Mouse (Mus musculus): ENCODE measurements around the gene Shmt1. TPM values are rescaled to one million over a fixed set of nuclear protein-coding genes. Genes with fewer than 3 reads are reported as not detected.

Gene Shmt1
- polyA plus RNA-seq, 1 experiment = 6.5 TPM

- DNase-seq (ENCODE audit: low read depth) = no peak
- TF ChIP-seq POLR2A (IDR thresholded peaks at IDR 0.05; ENCODE audit: borderline replicate concordance, extremely low read depth, insufficient read depth, insufficient read length, poor library complexity, severe bottlenecking) (no peak), CTCF (IDR thresholded peaks at IDR 0.05; ENCODE audit: borderline replicate concordance, extremely low read depth, insufficient read depth, insufficient read length) (no peak)
These were observed 13.7 kb upstream of the Shmt1 start for GRCm38 (mm10) chr11:60825191-60825590.

GRCm38 (mm10) chr11:60823771-60824170 is 12.3 kb upstream of the Shmt1 start:
- DNase-seq (ENCODE audit: low read depth) = no peak
- no peak for TF ChIP-seq CTCF (IDR thresholded peaks at IDR 0.05; ENCODE audit: borderline replicate concordance, extremely low read depth, insufficient read depth, insufficient read length)
- TF ChIP-seq POLR2A (IDR thresholded peaks at IDR 0.05; ENCODE audit: borderline replicate concordance, extremely low read depth, insufficient read depth, insufficient read length, poor library complexity, severe bottlenecking) = no peak

- TF ChIP-seq POLR2A (IDR thresholded peaks at IDR 0.05; ENCODE audit: borderline replicate concordance, extremely low read depth, insufficient read depth, insufficient read length, poor library complexity, severe bottlenecking) (no peak), CTCF (IDR thresholded peaks at IDR 0.05; ENCODE audit: borderline replicate concordance, extremely low read depth, insufficient read depth, insufficient read length) (no peak)
- no peak for DNase-seq (ENCODE audit: low read depth)
These were observed 4.9 kb upstream of the Shmt1 start for GRCm38 (mm10) chr11:60816398-60816797.

DNA sequence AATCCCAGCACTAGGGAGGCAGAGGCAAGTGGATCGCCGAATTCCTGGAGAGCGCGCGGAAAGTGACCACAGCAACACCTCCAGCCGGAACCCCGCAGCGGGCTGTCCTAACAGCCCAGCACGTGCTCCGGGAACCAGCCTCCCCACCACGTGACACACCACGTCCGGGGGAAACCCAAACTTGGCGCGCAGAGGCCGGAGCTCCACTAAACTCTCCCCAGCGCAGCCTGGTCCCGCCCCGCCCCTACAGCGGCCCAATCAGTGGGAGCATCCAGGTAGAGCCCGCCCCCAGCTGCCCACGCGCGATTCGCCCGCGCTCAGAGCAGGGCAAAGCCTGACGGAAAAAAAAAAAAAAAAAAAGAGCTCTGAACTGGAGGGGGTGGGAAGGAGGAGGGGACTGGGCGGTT is 461 bp downstream of the Shmt1 start:
- no peak for TF ChIP-seq POLR2A (IDR thresholded peaks at IDR 0.05; ENCODE audit: borderline replicate concordance, extremely low read depth, insufficient read depth, insufficient read length, poor library complexity, severe bottlenecking)
- TF ChIP-seq CTCF (IDR thresholded peaks at IDR 0.05; ENCODE audit: borderline replicate concordance, extremely low read depth, insufficient read depth, insufficient read length) = no peak
- DNase-seq (ENCODE audit: low read depth) = peak; percentile 96

DNA sequence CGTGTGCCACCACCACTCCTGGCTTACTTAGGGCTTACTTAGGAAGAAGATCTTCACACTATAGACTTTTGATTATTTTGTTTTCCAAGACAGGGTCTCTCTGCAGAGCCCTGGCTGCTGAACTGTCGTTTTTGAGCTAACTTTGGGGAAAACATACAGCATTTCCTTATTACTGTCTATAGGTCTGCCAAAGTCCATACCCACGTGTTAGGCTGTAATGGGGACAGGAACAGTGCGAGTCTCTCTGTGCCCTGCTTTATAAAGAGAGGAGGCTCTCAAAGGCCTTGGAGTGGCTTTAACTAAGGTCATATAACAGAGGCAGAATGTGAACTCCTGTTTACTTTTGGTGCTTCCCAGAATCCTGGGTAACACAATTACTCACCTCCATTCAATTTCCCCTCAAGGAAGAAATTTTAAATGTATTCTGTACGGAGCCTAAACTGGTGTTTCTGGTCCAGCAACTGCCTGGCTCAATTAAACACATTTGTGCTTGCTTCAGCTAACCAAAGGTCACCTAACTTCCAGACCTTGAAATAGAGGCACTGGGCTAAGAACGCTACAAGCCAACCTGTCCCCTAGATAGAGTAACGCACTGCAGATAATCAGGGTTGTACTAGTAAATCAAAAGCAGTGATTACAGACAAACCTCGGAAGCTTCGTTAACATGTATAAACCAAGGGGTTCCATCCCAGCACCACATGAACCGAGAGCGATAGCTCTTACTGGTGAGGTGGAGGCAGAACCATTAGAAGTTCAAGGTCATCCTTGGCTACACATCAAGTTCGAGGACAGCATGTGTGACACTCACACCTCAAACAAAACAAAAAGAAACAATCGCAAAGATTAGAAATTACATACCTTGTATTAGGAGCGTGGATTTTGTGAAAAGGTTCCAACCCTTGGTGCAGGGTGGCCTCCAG is 1.2 kb downstream of the Shmt1 start:
- TF ChIP-seq POLR2A (IDR thresholded peaks at IDR 0.05; ENCODE audit: borderline replicate concordance, extremely low read depth, insufficient read depth, insufficient read length, poor library complexity, severe bottlenecking) (no peak), CTCF (IDR thresholded peaks at IDR 0.05; ENCODE audit: borderline replicate concordance, extremely low read depth, insufficient read depth, insufficient read length) (no peak)
- no peak for DNase-seq (ENCODE audit: low read depth)

- no peak for DNase-seq (ENCODE audit: low read depth)
- TF ChIP-seq POLR2A (IDR thresholded peaks at IDR 0.05; ENCODE audit: borderline replicate concordance, extremely low read depth, insufficient read depth, insufficient read length, poor library complexity, severe bottlenecking) (no peak), CTCF (IDR thresholded peaks at IDR 0.05; ENCODE audit: borderline replicate concordance, extremely low read depth, insufficient read depth, insufficient read length) (no peak)
These were observed 2.0 kb downstream of the Shmt1 start for GRCm38 (mm10) chr11:60809546-60809945.

- DNase-seq (ENCODE audit: low read depth) = peak; percentile 63
These were observed 3.0 kb downstream of the Shmt1 start for GRCm38 (mm10) chr11:60808286-60809070.

DNA sequence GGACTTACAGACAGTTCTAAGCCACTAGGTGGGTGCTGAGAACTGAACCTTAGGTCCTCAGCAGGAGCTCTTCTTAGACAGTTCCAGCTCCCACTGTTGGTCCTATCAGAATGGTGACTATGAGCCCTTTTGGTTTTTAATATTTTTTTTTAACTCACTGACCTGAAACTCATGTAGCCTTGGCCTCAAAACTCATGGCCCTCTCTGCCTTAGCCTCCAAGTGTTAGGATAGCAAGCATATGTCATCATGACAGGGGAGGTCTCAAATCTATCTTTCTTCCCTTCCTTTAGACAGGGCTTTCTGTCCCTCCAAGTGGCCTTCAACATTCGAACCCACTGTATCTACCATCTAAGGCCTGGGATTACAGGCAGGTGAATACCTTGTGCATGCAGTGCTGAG is 10.6 kb downstream of the Shmt1 start:
- TF ChIP-seq POLR2A (IDR thresholded peaks at IDR 0.05; ENCODE audit: borderline replicate concordance, extremely low read depth, insufficient read depth, insufficient read length, poor library complexity, severe bottlenecking) = no peak
- TF ChIP-seq CTCF (IDR thresholded peaks at IDR 0.05; ENCODE audit: borderline replicate concordance, extremely low read depth, insufficient read depth, insufficient read length) = no peak
- no peak for DNase-seq (ENCODE audit: low read depth)

More at GRCm38 (mm10) chr11:60808286-60809070, 3.0 kb downstream of the Shmt1 start:
- TF ChIP-seq CTCF (IDR thresholded peaks at IDR 0.05; ENCODE audit: borderline replicate concordance, extremely low read depth, insufficient read depth, insufficient read length) (no peak), POLR2A (IDR thresholded peaks at IDR 0.05; ENCODE audit: borderline replicate concordance, extremely low read depth, insufficient read depth, insufficient read length, poor library complexity, severe bottlenecking) (no peak)

DNA sequence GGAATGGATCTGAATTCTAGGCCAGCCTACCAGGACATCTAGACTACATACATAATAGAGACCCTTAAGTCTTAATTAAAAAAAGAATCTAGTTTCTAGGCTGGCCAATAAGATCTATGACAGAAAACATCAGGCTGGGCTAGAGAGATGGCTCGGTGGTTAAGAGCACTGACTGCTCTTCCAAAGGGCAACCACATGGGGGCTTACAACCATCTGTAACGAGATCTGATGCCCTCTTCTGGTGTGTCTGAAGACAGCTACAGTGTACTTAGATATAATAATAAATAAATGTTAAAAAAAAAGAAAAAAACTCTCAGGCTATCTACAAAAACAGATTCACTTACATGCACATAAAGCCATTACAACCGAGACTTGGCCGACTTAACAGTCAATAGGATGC is 11.5 kb downstream of the Shmt1 start:
- DNase-seq (ENCODE audit: low read depth) = no peak
- TF ChIP-seq CTCF (IDR thresholded peaks at IDR 0.05; ENCODE audit: borderline replicate concordance, extremely low read depth, insufficient read depth, insufficient read length) (no peak), POLR2A (IDR thresholded peaks at IDR 0.05; ENCODE audit: borderline replicate concordance, extremely low read depth, insufficient read depth, insufficient read length, poor library complexity, severe bottlenecking) (no peak)

DNA sequence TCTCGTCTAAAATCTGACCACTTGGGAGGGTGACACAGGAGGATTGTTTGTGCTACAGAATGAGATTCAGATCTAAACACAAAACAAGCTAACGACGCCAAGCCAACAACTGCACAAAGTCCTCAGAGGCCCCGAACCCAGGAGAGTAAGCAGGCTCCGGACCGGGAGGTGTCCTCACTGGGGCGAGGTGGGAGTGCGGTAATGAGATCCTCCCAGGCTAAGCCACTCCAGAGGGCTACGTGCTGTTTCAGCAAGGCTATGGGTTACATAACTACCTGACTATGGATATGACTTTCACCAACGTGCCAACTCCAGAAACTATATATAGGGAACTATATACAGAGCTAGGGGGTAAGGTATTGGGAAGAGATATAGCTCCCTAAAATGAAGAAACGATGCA is 15.2 kb downstream of the Shmt1 start:
- DNase-seq (ENCODE audit: low read depth) = no peak
- TF ChIP-seq POLR2A (IDR thresholded peaks at IDR 0.05; ENCODE audit: borderline replicate concordance, extremely low read depth, insufficient read depth, insufficient read length, poor library complexity, severe bottlenecking) (no peak), CTCF (IDR thresholded peaks at IDR 0.05; ENCODE audit: borderline replicate concordance, extremely low read depth, insufficient read depth, insufficient read length) (no peak)

- TF ChIP-seq CTCF (IDR thresholded peaks at IDR 0.05; ENCODE audit: borderline replicate concordance, extremely low read depth, insufficient read depth, insufficient read length) = no peak
- DNase-seq (ENCODE audit: low read depth) = no peak
These were observed 21.0 kb downstream of the Shmt1 start for GRCm38 (mm10) chr11:60790472-60790871.
